Mouse (Mus musculus) embryonic fibroblast, embryonic 13.5 days (primary cell): ENCODE results near the gene Abraxas2.

Source experiments
- CTCF ChIP-seq: IDR thresholded peaks from 2 replicates; pipeline ENCODE4 v1.5.1; 2011; ENCODE audit warnings: mild to moderate bottlenecking, control low read depth, low read length, moderate library complexity, borderline replicate concordance; ENCODE audit not compliant: insufficient read depth
- POLR2A ChIP-seq: IDR thresholded peaks from 2 replicates; pipeline ENCODE4 v1.6.1; 2011; ENCODE audit warnings: low read depth, mild to moderate bottlenecking, control low read depth, low read length, moderate library complexity

DNA sequence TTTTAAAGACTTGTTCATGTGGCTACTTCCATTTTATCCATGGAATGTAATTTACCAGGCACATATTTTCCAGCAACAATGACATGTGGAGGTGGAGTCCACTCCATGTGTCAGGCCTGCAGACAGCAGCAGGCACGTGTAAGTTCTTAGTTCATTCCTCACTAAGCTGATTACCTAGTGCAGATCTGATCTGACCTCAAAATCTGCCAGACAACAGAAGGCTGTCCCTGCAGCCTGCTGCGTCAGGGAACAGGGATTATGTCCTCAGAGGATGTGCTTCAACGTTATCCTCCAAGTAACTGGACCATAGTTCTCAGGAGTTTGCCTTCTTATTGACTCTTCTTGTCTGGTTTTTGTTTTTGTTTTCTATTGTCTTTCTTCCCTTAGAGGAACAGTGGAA, 62.9 kb downstream of the Abraxas2 start:
- TF ChIP-seq POLR2A, result no peak
- TF ChIP-seq CTCF, result no peak
